Mouse (Mus musculus) hindbrain, embryonic 15.5 days (tissue): ENCODE measurements around the gene Hmces. TPM values are rescaled to one million over a fixed set of nuclear protein-coding genes. Genes with fewer than 3 reads are reported as not detected.

Source experiments
- ATAC-seq: fragments of 200-750 bp; cut with Nextera tagmentation; 2 replicates; pipeline ENCODE4 v1.8.0; 2017; ENCODE audit warnings: low read depth, moderate number of reproducible peaks, moderate TSS enrichment; ENCODE audit not compliant: low FRiP score
- H3K27ac ChIP-seq: fragments of 300-500 bp; sonication (generic); replicated peaks from 2 replicates; pipeline ENCODE4 v1.5.1; 2015; ENCODE audit warnings: mild to moderate bottlenecking, inconsistent platforms
- H3K27me3 ChIP-seq: fragments of 300-500 bp; sonication (generic); 2 replicates; pipeline ENCODE4 v1.6.1; 2015; ENCODE audit warnings: control low read depth, inconsistent platforms
- H3K36me3 ChIP-seq: fragments of 300-500 bp; sonication (generic); 2 replicates; pipeline ENCODE4 v1.6.1; 2015; ENCODE audit warnings: control low read depth, inconsistent platforms
- H3K4me1 ChIP-seq: fragments of 300-500 bp; sonication (generic); replicated peaks from 2 replicates; pipeline ENCODE4 v1.6.1; 2015; ENCODE audit warnings: control low read depth, inconsistent platforms
- H3K4me2 ChIP-seq: fragments of 300-500 bp; sonication (generic); 2 replicates; pipeline ENCODE4 v1.6.1; 2015; ENCODE audit warnings: moderate library complexity, mild to moderate bottlenecking, inconsistent platforms
- H3K4me3 ChIP-seq: fragments of 300-500 bp; sonication (generic); 2 replicates; pipeline ENCODE4 v1.5.1; 2015; ENCODE audit warnings: mild to moderate bottlenecking, inconsistent platforms
- H3K9ac ChIP-seq: fragments of 300-500 bp; sonication (generic); 2 replicates; pipeline ENCODE4 v1.6.1; 2015; ENCODE audit warnings: inconsistent platforms
- H3K9me3 ChIP-seq: fragments of 300-500 bp; sonication (generic); 2 replicates; pipeline ENCODE4 v1.6.1; 2016; ENCODE audit warnings: control low read depth, inconsistent platforms
- WGBS: fragments of 180-500 bp; shearing (Covaris S2); methylation state at CpG from one replicate; pipeline ENCODE4 v1.1.7; 2015; 5-methylcytosine and 5-hydroxymethylcytosine counted together
- microRNA-seq: library from miRNA; unstranded; fragments of <30 nt; microRNA quantifications from one replicate; pipeline ENCODE4, GENCODE M21; 2016
- polyA plus RNA-seq: library from polyadenylated mRNA; unstranded; fragments of >200 nt; fragmentation: Nextera tagmentation; extraction: Ambion mirVana; gene quantifications from 2 replicates; pipeline ENCODE4 v1.2.1, GENCODE M21; 2015

Hmces gene
- polyA plus RNA-seq, 1 experiment from 2014 or later: 44.0 TPM

DNA sequence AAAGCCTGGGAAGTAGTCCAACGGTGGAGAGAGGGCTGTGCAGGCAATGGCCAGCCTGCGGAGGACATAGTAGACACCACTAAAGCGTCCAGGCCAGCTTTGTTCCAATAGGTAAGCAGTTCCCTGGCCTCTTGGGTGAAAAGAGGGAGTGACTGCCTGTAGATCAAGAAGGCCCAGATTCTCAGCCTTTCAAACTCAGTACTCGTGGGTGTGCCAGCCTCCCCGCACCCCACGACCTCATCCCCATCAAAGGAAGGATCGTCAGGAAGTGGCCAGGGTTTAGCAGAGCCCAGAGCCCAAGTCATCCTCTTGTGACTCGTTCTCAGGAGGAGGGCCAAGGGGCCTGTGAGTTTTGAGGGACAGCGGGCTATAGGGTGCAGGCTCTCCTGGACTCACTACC, 68.8 kb downstream of the Hmces start:
- Histone ChIP-seq H3K9me3 (no peaks in the 10 kb centered on the region), H3K36me3 (peaks cover 17% of the 10 kb centered on the region), H3K4me3 (peak overlapping the region; percentile 93), H3K27ac (peak overlapping the region; percentile 94; the same call in 1 of the 2 replicates), H3K27me3 (no peaks in the 10 kb centered on the region), H3K4me1 (peaks cover 23% of the 10 kb centered on the region), H3K4me2 (peak overlapping the region; percentile 71), H3K9ac (peak overlapping the region; percentile 73)
- WGBS: 74% methylated on average over 9 of the region's 9 CpGs
- ATAC-seq: no peak

Small RNA genes within 50 kb of the gene (microRNA-seq; reads per million reads assigned to microRNA genes)
- 1.3 reads per million for gene Gm47286

Other genes with a start within 250 kb of the Hmces start
- gene Aplf, start 241.7 kb upstream of the Hmces start, polyA plus RNA-seq: 8.6 and 10.2 TPM in 2 replicates
- 6.7 and 7.0 TPM in 2 replicates for gene Efcc1, start 183.1 kb upstream of the Hmces start, polyA plus RNA-seq
- gene Gp9, start 135.9 kb upstream of the Hmces start, polyA plus RNA-seq: 0.55 and 0.99 TPM in 2 replicates
- 11.9 and 13.3 TPM in 2 replicates for gene Rab43, start 101.8 kb upstream of the Hmces start, polyA plus RNA-seq
- gene Gm45140, start 78.1 kb upstream of the Hmces start, polyA plus RNA-seq: 3.4 and 3.8 TPM in 2 replicates
- gene Isy1, start 75.1 kb upstream of the Hmces start, polyA plus RNA-seq: 24.2 and 28.4 TPM in 2 replicates
- 516 and 541 TPM in 2 replicates for gene Cnbp, start 62.8 kb upstream of the Hmces start, polyA plus RNA-seq
- 195 and 200 TPM in 2 replicates for gene Copg1, start 26.1 kb upstream of the Hmces start, polyA plus RNA-seq
- gene H1fx, start 67.7 kb downstream of the Hmces start, polyA plus RNA-seq: 46.7 and 51.6 TPM in 2 replicates
- gene Rab7, start 131.3 kb downstream of the Hmces start, polyA plus RNA-seq: 341 and 360 TPM in 2 replicates
- gene Rpn1, start 170.5 kb downstream of the Hmces start, polyA plus RNA-seq: 298 and 305 TPM in 2 replicates